Mouse (Mus musculus) cerebellum, postnatal 14 days (tissue): ENCODE data around the gene Tekt2.

Source experiments
- DNase-seq, 2 experiments: peaks; one replicate each; pipeline ENCODE4 v3.0.0; 2021; ENCODE audit warnings: mixed read lengths in 2 of 2

Tekt2 gene

DNA sequence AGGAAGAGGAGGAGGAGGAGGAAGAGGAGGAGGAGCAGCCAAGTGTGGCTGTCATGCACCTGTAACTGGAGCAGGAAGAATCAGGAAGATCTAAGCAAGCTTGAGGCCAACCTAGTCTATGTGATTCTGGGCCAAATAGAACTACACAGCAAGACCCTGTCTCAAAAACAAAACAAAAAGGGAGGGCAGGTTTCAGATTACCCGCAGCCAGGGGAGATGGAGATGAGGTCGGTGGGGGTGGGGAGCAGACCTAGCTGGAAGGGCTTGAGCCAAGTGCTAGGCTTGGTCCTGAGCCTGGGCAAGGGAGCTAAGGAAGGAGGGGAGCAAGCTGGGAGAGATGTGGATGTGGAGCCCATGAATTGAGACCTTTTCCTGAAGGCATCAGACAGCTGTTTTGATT, 18.7 kb downstream of the Tekt2 start:
- no peak for DNase-seq

DNA sequence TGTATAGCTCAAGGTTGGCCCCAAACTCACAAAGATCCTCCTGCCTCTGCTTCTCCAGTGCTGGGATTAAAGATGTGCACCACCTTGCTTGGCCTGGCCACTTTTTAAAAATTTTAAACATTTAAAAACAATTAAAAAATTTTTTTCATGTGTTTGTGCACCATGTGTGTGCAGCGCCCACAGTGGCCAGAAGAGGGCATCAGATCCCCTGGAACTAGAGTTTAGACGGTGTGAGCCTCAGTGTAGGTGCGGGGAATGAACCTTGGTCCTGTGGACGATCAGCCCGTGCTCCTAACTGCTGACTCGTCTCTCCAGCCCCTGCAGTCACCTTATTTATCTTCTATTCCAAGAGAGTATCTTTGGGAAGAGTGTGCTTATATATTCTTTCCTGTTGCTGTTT, 19.4 kb downstream of the Tekt2 start:
- DNase-seq, result no peak

DNA sequence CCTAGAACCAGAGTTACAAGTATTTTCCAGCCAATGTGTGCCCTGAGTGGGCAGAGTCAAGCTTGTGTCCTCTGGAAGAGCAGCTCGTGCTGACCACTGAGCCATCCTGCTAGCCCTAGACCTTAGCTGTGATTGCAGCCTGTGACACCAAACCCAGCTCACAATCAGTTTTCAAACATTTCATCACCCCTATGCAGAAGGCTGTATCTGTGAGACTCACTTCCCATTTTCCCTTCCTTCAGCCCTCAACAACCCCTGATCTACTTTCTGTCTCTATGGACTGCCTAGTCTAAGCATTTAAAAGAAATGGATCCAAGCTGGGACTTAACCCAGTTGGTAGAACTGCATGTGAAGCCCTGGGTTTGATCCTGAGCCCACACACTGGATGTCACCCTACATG, 20.1 kb downstream of the Tekt2 start:
- DNase-seq, result no peak

DNA sequence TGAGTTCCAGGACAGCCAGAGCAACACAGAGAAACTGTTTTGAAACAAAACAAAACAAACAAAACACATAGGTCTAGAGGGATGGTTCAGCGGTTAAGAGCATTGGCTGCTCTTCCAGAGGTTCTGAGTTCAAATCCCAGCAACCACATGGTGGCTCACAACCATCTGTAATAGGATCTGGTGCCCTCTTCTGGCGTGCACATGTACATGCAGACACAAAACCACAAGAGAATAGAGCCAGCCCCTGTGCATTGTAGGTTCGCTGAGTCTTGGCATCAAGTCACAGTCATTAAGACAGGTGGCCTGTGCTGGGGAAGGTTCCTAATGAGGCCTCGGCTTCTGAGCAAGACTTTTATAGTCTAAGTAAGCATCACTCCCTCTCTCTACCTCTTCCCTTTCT, 21.6 kb downstream of the Tekt2 start:
- no peak for DNase-seq

DNA sequence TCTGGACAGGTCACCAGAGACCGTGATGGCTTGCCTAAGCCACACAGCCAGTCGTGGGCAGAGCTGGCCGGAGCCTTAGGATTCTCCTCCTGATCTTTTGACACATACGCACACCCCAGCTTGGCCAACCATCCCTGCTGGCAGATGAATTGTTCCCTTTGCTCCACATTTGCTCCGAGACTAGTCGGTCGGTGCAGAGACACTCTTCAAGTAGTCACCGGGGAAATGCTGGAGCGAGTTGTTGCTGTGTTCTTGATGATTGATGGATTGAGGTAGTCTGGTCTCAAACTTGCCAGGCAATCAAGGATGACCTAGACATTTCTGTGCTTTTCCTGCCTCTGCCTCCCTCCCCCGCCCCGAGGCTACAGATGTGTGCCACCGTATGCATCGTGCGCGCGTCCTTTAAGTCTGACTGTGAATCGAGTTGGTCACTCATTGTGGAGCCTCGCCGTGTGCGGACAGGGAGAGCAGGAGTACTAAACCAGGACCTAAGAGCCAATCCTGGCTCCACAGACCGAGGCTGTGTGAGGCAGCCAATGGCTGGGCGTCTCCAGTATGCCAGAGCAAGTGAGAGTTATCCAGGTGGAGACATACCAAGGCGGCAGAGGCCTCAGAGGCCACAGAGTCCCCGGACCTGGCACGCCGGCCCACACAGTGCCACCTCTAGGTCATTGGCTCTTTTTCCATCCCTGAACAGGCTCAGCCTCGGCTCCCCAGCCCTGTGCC, 23.7 kb downstream of the Tekt2 start:
- peak in 1 of 2 experiments; percentile 51 for DNase-seq

DNA sequence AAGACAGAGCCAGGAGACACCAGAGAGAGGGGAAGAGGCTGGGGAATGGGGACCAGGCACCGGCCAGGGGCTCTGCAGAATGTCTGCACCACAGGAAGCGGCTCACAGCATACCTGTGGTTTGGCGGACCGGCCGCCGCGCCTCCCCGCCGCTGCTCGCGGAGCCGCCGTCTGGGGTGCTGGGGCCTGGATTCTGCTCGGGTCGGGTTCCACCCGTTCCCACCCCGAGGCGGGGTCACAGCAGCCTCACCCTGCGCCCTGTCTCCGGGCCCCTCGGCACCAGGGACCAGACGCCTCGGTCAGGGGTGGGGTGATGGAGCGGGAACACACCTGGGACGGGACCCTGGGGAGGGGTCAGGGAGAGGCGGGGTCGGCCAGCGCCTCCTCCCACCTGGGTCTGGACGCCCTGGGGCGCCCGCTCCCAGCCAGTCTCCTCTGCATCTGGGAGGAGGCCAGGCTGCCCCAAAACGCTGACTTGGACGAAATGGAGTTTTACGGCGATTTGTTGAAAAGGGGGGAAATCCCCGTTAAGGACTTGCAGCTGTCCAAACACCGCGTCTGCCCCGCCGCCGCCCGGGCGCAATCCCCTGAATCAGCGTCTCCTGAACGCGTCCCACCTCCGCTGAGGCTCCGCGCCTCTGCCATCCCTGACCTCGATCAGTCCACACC, 24.4 kb downstream of the Tekt2 start:
- no peak for DNase-seq

DNA sequence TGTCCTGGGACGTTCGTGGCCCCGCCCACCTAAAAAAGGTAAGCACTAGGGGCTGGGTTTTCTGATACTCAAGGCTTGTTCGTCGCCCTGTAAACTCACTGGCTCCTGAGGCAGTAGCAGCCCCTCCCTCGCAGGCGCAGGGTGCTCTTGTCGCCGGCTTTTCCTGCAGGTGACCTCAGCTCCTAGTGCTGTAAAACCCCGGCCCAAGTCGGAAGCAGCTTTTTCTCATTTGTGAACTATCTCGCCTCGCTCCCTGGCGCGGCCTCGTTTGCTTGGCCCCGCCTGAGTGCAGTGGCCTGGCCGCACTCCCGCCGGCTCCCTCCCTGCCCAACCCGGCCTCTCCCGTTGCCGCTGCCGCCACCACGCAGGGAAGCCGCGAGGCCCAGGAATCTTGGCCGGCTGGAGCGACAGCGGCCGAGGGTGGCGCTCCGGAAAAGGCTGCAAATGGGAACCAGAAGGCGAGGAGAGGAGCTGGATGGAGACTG, 28.8 kb downstream of the Tekt2 start:
- DNase-seq, result peak; percentile 72 to 73

DNA sequence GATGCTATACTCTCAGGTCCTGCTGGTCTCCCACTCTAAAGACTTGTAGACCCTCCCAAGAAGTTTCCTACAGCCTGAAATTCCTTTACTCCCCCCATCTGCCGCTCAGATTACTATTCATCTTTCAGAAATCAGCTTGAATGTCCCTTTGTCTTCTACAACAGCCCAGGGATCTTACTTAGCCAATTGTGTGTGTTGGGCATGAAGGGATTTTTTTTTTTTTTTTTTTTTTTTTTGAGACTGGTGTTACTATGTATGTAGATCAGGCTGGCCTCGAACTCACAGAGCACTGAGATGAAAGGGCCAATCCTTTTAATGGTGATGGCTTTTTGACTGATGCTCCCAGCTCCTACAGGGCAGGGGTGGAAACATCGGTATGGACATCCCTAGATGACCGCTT, 29.6 kb downstream of the Tekt2 start:
- no peak for DNase-seq

DNA sequence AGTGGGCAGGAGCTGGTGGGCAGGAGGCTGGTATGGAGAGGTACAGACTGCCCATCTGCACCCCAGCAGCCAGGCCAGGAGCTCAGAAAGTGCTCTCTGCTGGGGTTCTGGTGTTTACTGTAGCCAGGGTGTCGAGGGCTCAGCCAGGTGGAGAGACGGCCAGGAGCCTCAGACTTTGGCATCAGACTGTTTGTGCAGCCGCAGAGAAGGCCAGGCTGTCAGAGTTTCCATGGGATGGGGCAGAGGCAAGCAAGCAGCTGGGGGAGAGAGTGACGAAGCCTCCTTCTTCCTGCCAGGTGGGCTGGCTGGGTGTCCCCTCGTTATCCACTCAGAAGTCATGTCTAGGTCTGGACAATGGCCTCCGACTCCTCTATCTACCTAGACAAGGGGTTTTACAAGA, 30.3 kb downstream of the Tekt2 start:
- no peak for DNase-seq

DNA sequence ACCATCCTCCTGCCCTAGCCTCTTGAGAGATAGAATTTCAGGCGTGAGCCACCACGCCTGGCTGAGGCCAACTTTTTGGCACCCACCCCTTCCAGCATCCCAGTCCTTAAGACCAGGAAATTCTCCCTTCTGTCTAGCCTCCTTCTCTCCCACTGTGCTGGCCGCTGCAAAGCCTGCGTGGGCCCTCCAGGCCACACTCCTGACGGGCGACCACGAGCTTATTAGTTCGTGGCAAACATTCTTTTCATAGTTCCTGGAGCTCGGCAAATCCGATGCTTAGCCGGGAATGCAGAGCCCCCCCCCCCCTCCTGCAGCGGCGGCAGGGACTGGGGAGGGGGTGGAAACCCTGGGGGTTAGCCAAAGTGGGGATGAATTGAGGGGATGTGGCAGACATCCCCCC, 34.3 kb downstream of the Tekt2 start:
- DNase-seq, result no peak

DNA sequence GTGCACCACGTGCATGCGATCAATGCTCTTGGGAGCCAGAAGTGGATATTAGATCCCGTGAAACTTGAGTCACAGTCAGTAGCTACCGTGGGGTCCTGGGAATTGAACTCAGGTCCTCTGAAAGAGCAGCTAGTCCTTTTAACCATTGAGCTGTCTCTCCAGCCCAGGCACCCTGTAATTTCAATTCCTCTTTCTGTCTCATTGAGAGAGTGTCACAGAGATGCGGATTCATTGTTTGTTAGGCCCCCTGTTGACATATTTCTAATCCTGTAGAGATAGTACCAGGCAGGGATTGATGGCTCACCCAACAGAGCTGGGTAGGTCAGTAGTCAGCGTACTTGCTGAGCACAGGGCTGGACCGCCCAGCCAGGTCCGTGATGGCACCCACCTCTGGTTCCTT, 35.2 kb downstream of the Tekt2 start:
- DNase-seq, result no peak

DNA sequence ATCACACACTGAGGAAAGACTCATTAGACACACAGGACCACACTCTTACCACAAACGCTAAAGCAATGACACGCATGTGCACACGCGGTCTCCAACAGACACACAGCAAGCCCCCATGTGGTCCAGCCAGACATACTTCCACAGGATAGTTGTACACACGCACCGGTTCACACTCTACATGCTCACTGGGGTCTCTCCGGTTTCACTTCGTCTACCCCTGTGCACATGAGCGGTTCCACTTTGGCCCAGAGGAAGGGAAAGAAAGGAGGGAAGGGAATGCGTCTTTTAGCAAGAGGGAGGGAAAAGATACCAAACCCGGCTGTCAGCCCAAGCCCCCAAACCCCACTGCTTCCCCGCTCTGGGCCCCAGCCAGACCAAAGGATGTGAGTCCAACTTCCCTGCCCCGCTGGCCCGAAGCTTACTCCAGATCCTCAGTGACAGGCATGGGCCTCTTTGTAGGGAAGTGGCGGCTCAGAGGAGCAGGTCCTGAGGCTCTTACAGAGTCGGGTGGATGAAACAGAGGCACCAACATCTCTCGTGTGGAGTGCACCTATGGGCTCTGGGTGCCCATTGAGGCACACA, 37.3 kb downstream of the Tekt2 start:
- DNase-seq, result no peak

DNA sequence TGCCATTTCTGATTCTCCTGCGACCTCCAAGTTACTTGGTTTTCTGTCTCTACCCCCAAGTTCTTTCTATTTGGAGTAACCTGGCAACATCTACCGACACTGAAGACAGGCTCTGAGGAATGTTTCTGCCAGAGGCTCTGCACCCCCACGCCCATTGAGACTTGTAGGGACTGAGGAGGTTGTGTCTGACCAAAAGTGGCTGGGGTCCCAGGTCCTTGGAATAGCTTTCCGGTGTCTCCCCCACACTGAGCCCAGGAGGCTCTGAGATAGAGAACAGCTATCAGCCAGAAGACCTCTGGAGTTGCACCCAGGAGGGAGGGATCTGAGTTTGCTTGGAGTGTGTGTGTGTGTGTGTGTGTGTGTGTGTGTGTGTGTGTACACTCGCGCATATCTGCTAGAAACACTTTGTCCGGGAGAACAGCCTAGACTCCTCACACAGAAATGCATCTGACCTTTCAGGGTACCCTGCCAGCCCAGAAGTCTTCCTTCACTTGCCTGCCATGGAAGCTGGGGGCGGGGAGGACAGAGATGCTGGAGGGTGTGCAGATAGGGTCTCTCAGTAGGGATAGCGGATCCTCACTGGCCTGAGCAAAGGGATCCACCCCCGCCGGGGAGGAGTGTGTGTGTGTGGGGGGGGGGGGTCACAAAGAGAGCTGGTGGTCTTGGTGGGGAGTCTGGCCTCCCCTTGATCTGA, 38.0 kb downstream of the Tekt2 start:
- no peak for DNase-seq

DNA sequence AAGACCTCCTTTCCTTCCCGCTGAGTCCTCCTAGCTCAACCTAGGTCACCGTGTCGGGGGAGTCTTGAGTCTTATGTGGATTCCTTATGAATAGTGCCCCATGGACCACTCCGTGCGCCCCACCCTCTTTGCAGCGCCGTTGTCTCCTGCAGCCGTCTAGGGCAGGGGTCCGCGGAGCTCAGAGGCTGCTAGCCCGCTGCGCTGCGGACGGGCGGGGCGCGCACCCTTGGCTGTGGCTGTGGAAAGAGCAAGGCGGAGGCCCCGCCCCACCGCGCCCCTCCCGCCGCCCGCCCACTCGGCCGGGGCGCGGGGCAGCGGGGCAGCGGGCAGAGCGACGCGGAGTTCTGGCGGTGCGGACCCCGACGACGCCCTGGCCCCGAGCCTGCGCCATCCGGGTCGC, 39.0 kb downstream of the Tekt2 start, which contains the start of gene Col8a2:
TSS of gene Col8a2 (plus strand) at position 302 of the 400 bp plus-strand sequence.
- no peak for DNase-seq

DNA sequence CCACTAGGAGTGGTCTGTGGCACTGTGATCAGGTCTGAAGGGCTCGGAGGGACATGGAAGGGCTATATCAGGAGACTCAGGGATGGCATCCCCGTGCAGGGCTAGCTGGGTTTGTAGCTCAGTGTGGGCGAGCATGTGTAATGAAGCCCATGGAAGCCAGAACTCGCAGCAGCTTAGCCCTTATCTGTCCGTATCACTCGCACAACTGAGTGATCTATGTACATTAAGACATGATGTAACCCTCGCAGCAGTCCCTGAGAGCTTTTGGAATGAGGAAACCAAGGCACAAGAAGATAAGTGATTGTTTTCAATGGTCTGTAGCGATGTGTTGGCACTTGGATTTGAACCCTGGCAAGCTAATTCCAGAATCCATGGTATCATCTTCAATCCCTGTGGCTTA, 41.9 kb downstream of the Tekt2 start:
- DNase-seq, result no peak

DNA sequence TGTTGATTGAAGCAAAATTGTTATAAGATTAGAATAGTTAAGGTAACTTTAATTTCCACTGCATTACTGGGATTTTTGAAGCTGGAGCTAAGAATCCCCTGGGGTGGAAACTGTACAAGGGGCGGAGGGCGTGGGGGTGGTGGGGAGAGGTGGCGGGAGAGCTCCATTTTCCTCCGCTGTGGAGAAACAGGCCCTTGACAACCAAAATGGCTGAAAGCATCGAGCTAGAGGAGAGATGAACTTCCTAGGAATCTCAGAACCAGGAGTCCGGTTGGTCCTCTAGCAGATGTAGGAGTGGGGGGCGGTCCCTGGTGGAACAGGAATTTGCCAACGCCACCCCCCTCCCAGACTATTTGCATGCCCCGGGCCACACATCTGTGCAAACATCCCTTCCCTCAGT, 43.8 kb downstream of the Tekt2 start:
- no peak for DNase-seq

DNA sequence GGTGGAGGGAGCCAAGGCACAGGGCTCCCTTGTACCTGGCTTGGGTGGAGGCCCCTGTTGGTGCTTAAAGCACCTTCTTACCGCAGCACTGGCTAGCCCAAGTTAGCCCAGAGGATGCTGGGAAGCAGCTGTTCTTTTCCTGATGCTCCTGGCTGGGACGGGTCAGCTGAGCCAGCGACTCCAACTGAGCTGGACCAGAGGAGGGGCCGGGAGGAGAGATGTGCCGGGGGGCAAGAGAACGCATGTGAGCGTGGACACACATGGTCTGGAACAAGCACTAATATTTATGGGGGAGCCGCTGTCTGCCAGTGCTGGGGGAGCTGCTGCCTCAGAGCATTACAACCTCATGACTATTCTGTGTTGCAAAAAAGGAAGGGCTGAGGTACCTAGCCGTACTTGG, 46.5 kb downstream of the Tekt2 start:
- DNase-seq, result no peak

DNA sequence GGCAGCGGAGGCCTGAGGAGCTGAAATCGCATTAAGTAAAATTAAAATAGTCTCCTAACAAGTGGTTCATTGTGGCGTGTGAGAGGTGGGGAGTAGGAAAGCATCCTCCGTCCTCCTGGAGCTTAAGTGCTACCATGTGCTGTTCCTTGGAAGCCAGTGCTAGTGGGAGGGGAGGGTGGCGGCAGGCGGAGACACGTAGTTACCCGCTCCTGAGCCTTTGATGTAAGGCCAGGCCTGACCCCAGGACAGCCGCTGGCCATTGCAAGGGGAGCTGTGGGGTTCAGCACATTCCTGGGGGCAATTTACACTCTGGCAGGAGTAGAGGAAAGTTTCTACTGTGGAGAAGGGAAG, 46.9 kb downstream of the Tekt2 start:
- DNase-seq, result no peak

DNA sequence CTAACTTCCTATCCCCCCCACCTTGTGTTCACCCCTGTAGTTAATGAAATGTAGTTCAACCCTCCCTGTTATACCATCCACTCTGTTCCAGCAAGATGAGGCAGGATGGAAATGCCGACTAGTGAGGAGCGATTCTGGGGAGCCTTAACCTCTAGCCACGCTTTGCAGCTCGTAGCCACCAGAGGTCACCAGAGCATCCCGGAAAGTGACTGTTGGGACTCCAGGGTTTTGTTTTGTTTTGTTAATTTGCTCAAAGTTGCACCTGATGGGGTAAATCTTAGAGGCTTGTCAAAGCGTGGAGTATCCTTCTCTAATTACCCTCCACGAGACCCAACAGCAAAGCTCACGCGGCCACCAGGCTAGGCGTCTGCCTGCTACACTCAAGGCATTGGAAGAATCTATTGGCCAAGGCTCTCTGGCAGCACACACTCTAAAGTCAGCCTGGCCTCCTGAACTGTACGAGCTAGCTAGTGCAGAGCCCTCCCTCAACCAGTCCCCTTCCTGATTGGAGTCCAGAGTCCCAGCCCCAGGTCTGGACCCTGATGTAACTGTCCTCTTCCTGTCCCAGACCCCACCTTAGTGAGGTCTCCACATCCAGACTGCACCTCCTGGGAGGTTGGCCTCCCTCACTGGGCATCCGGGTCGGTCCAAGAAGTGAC, 47.5 kb downstream of the Tekt2 start:
- DNase-seq, result peak; percentile 80 to 84

DNA sequence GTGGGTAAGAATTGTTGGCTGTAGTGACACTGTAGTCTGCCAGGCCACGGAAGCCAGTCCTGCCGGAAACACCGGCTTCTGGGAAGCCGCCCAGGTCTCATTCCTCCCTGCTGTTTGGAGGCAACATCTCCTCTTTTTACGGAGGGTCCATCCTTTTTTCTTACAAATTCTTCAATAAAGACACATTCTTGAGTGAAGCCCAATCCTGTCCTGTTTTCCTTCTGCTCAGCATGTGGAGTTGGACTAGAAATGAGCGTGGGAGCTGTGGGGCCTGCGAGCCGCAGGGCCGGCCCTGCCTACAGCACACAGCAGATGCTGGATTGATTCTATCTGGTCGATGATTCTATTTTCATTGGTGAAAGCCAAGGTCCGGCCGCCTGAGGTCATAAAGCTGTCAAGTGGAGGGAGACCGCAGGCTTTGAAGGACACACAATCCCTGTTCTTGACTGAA, 49.8 kb downstream of the Tekt2 start:
- DNase-seq, result peak; percentile 87 to 88

DNA sequence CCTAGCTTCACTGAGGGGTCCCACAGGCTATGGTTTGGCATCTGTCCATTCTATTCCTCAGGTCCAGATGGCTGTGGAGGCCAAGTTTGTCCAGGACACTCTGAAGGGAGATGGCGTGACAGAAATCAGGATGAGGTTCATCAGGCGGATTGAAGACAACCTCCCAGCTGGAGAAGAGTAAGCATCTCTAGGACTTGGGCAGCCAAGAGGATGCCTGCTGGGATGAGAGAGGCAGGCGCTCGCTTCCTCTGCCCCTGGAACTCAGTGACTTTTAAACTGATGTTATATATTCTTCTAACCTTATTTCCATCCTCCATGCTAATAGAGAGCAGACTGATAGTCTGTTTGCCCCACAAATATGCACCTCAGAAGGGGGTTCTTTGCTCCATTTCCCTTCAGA, 50.4 kb downstream of the Tekt2 start:
- DNase-seq, result peak; percentile 57 to 69

DNA sequence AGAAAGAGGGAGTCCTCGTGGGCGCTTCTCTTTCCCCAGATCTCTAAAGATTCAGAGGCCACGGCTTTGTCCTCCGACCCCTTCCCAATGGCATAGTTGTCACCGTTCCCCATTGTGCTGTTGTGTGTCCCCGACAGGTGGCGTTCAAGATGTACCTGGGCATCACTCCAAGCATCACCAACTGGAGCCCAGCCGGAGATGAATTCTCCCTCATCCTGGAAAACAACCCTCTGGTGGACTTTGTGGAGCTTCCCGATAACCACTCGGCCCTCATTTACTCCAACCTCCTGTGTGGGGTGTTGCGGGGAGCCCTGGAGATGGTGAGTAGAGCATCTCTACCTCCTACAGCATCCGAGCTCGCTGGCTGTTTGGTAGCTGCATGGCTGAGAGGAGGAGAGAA, 51.7 kb downstream of the Tekt2 start:
- peak; percentile 93 for DNase-seq
